Mouse (Mus musculus): ENCODE measurements around the gene Il1r2. TPM values are rescaled to one million over a fixed set of nuclear protein-coding genes. Genes with fewer than 3 reads are reported as not detected.

Il1r2 gene
- polyA plus RNA-seq (2015; fragmentation: Nextera tagmentation; extraction: Ambion mirVana), result 1.8 and 5.1 TPM in 2 replicates

- Histone ChIP-seq H3K36me3 (no peaks in the 10 kb centered on the region), H3K4me1 (no peaks in the 10 kb centered on the region), H3K27ac (no peak within 1 kb of the TSS), H3K9ac (no peak within 1 kb of the TSS), H3K27me3 (replicated peaks) (no peaks in the 10 kb centered on the region), H3K4me2 (no peak within 1 kb of the TSS), H3K9me3 (no peaks in the 10 kb centered on the region), H3K4me3 (replicated peaks) (no peak within 1 kb of the TSS)
- ATAC-seq (ENCODE audit: insufficient read depth, low FRiP score, low read depth), result no peak
- WGBS, result 92% methylated on average over 5 of the region's 5 CpGs
These were observed at the start of gene Il1r2 for GRCm38 (mm10) chr1:40073779-40074178. Gene Il1r2, plus strand, starts transcription at chr1:40074079.

DNA sequence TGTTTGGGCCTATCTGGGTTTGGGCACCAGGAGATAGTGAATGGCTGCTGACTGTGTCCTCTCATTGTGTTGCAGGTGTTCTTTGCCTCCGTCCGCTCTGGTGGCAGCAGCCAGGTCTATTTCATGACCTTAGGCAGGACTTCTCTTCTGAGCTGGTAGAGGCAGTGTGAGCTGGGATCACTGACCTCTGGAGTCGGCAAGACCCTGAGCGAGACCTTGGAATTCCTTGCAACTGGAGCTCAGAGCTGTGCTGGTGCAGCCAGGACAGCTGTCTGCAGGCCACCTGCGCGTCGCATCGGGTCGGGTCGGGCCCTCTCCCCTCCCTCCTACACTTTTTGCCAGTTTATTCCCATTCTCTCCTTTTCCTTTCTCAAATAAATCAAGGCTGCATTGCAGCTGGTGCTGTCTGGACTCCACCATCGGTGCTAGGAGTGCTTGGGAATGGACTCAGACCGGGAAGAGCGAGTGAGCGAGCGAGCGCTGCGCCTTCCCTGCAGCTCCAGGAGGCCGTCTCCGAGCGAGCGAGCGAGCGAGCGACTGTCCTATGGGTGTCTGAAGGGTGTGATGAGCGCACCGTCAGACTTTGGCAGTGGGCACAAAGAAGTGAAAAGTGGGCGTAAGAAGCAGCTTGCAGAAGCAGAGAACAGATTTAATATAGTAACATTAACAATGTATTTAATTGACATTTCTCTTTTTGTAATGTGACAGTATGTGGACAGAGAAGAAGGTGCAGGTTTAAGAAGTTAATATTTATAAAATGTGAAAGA is 49.1 kb upstream of the Il1r2 start:
- WGBS, result 88% methylated on average over 27 of the region's 27 CpGs
- ATAC-seq (ENCODE audit: insufficient read depth, low FRiP score, low read depth), result no peak

DNA sequence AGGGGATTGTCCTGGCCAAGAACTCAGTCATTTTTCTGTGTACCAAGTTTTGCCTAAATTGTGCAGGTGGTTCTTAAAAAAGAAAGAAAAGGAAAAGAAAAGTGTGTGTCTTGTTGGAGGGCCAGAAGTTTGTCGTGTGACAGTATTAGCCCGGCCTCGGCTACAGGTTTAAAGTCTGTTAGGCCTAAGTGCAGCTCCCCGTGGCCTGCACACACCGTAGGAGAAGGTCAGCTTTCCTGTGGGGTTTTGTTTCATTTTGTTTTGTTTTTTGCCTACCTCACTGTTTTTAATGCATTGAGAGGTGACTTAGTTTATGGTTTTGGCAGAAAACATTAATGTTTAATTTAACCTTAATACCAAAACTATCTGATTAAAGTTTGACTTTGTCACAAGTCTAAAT is 48.5 kb upstream of the Il1r2 start:
- no peak overlapping the region for H3K27ac ChIP-seq
- no peak overlapping the region for H3K4me3 ChIP-seq (replicated peaks)
- H3K27me3 ChIP-seq (replicated peaks), result no peaks in the 10 kb centered on the region
- H3K36me3 ChIP-seq, result peaks cover 31% of the 10 kb centered on the region
- ATAC-seq (ENCODE audit: insufficient read depth, low FRiP score, low read depth), result no peak
- WGBS, result 89% methylated on average over 5 of the region's 5 CpGs
- H3K9ac ChIP-seq, result no peak overlapping the region
- H3K4me2 ChIP-seq, result no peak overlapping the region
- H3K4me1 ChIP-seq, result no peaks in the 10 kb centered on the region
- no peaks in the 10 kb centered on the region for H3K9me3 ChIP-seq

More for the DNA sequence above, 49.1 kb upstream of the Il1r2 start:
- Histone ChIP-seq H3K4me2 (no peak overlapping the region), H3K4me3 (replicated peaks) (no peak overlapping the region), H3K4me1 (no peaks in the 10 kb centered on the region), H3K27me3 (replicated peaks) (no peaks in the 10 kb centered on the region), H3K9me3 (no peaks in the 10 kb centered on the region), H3K36me3 (peaks cover 37% of the 10 kb centered on the region), H3K27ac (no peak overlapping the region), H3K9ac (no peak overlapping the region)

GRCm38 (mm10) chr1:40027116-40027620 is 46.7 kb upstream of the Il1r2 start:
- H3K4me2 ChIP-seq, result no peak overlapping the region
- no peaks in the 10 kb centered on the region for H3K27me3 ChIP-seq (replicated peaks)
- no peak for ATAC-seq (ENCODE audit: insufficient read depth, low FRiP score, low read depth)
- no peaks in the 10 kb centered on the region for H3K4me1 ChIP-seq
- no peak overlapping the region for H3K27ac ChIP-seq
- H3K4me3 ChIP-seq (replicated peaks), result no peak overlapping the region
- no peak overlapping the region for H3K9ac ChIP-seq
- no peaks in the 10 kb centered on the region for H3K9me3 ChIP-seq
- 78% methylated on average over 7 of the region's 7 CpGs for WGBS
- peaks cover 28% of the 10 kb centered on the region for H3K36me3 ChIP-seq

DNA sequence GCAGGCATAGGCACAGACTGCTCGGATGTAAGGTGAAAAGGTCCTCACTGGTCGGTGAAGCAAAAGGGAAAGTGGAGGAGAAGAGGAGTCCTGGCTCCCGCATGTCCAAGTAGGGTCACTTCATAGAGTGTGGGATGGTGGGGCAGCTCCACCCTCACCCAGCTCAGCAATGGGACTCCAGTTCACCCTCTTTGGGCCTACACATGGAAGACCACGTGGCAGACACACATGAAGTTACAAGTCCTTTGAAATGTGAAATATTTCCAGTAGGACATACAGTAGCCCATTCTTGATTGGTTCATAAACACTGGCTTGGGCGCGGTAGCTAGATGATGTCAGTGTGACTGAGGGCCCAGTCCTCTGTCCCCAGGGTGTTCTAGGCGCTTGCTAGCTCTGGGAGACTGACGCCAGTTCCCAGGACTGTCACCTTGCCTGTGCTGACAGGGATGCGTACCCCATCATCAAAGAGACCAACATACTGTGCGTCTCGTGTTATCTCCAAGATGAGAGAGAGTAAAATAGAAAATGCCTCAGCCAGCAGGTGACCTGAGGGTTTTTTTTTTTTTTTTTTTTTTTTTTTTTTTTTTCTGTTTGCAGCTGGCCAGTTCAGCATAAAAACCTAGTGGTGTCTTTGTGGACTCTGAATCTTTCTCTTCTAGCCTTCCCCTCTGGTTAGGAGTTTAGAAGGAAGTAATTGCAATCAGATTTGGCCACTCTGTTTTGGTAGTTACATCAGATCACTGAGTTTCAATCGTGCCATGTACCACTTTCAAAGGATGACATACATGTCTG is 45.5 kb upstream of the Il1r2 start:
- Histone ChIP-seq H3K4me1 (no peaks in the 10 kb centered on the region), H3K27ac (no peak overlapping the region), H3K4me2 (no peak overlapping the region), H3K27me3 (replicated peaks) (no peaks in the 10 kb centered on the region), H3K4me3 (replicated peaks) (no peak overlapping the region), H3K9me3 (no peaks in the 10 kb centered on the region), H3K36me3 (peaks cover 19% of the 10 kb centered on the region), H3K9ac (no peak overlapping the region)
- 86% methylated on average over 12 of the region's 12 CpGs for WGBS
- no peak for ATAC-seq (ENCODE audit: insufficient read depth, low FRiP score, low read depth)

DNA sequence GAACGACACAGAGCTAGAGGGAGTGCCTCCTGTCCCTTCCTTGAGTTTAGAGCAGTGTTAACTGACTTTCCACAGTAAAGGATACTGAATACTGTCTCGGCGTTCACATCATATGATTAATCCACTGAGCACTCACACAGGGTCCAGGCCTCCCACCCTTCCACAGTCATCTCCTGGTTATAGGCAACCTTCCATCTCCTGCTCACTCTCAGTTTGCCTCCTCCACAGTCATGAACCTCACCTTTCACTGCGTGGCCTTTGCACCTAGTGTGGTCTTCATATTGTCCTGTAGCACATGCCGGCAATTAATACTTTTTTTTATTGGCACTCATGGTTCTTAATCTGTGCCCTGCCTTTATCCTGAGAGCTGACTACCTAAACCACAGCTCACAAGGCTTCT is 44.3 kb upstream of the Il1r2 start:
- H3K4me3 ChIP-seq (replicated peaks), result no peak overlapping the region
- no peaks in the 10 kb centered on the region for H3K9me3 ChIP-seq
- no peak for ATAC-seq (ENCODE audit: insufficient read depth, low FRiP score, low read depth)
- WGBS, result 89% methylated on average over 5 of the region's 5 CpGs
- H3K9ac ChIP-seq, result no peak overlapping the region
- H3K27me3 ChIP-seq (replicated peaks), result no peaks in the 10 kb centered on the region
- no peaks in the 10 kb centered on the region for H3K4me1 ChIP-seq
- no peak overlapping the region for H3K27ac ChIP-seq
- H3K4me2 ChIP-seq, result no peak overlapping the region
- H3K36me3 ChIP-seq, result peaks cover 7% of the 10 kb centered on the region; the same call in 1 of the 2 replicates

GRCm38 (mm10) chr1:40030287-40030975 is 43.4 kb upstream of the Il1r2 start:
- no peaks in the 10 kb centered on the region for H3K27me3 ChIP-seq (replicated peaks)
- ATAC-seq (ENCODE audit: insufficient read depth, low FRiP score, low read depth), result no peak
- WGBS, result 86% methylated on average over 14 of the region's 14 CpGs
- no peak overlapping the region for H3K4me3 ChIP-seq (replicated peaks)
- no peaks in the 10 kb centered on the region for H3K4me1 ChIP-seq
- H3K27ac ChIP-seq, result no peak overlapping the region
- H3K4me2 ChIP-seq, result no peak overlapping the region
- H3K9me3 ChIP-seq, result no peaks in the 10 kb centered on the region
- H3K36me3 ChIP-seq, result peaks cover 3% of the 10 kb centered on the region; the same call in 1 of the 2 replicates
- no peak overlapping the region for H3K9ac ChIP-seq

DNA sequence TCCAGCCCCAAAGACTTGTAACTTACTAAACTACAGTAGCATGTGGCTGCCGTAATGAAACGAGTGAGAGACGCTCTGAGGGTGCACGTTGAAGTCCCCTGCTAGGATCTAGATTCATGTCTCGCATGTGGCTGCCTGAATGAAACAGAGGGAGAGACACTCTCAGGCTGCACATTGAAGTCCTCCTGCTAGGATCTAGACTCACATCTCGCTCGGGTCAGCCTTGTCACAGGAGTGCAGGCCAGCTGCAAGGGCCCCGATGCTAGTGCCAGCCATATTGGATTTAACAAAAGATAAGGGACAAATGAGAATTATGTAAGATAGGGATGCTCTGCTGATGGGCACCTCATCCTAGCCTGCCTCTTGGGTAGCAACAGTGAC is 42.9 kb upstream of the Il1r2 start:
- H3K4me2 ChIP-seq, result no peak overlapping the region
- no peaks in the 10 kb centered on the region for H3K27me3 ChIP-seq (replicated peaks)
- ATAC-seq (ENCODE audit: insufficient read depth, low FRiP score, low read depth), result no peak
- 90% methylated on average over 8 of the region's 8 CpGs for WGBS
- H3K9me3 ChIP-seq, result no peaks in the 10 kb centered on the region
- H3K4me1 ChIP-seq, result no peaks in the 10 kb centered on the region
- H3K4me3 ChIP-seq (replicated peaks), result no peak overlapping the region
- H3K27ac ChIP-seq, result no peak overlapping the region
- H3K36me3 ChIP-seq, result peaks cover 3% of the 10 kb centered on the region; the same call in 1 of the 2 replicates
- H3K9ac ChIP-seq, result no peak overlapping the region

GRCm38 (mm10) chr1:40031626-40032025 is 42.3 kb upstream of the Il1r2 start:
- Histone ChIP-seq H3K27me3 (replicated peaks) (no peaks in the 10 kb centered on the region), H3K4me2 (no peak overlapping the region), H3K4me3 (replicated peaks) (no peak overlapping the region), H3K36me3 (peaks cover 3% of the 10 kb centered on the region; the same call in 1 of the 2 replicates), H3K27ac (no peak overlapping the region), H3K4me1 (no peaks in the 10 kb centered on the region), H3K9me3 (no peaks in the 10 kb centered on the region), H3K9ac (no peak overlapping the region)
- no peak for ATAC-seq (ENCODE audit: insufficient read depth, low FRiP score, low read depth)
- WGBS, result 69% methylated on average over 2 of the region's 2 CpGs

DNA sequence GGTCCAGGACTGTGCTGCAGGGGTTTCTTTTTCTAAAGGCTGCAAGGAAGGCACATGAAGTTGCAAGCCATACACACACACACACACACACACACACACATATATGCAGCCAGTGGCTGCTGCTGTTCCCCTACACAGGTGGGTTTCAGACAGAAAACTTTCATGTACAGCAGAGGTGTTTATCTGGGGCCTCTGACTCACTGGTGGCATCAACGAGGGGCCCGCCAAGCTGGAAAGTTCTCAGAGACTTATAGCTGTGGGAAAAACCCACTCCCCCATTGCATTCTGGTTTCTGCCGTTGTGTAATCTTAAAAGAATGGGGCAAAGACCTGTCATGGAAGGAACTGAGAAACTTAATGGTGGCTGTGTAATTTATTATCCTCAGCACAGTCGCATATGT is 40.6 kb upstream of the Il1r2 start:
- 60% methylated on average over 4 of the region's 4 CpGs for WGBS
- no peaks in the 10 kb centered on the region for H3K4me1 ChIP-seq
- H3K27me3 ChIP-seq (replicated peaks), result no peaks in the 10 kb centered on the region
- no peak overlapping the region for H3K9ac ChIP-seq
- no peaks in the 10 kb centered on the region for H3K9me3 ChIP-seq
- H3K4me3 ChIP-seq (replicated peaks), result no peak overlapping the region
- no peaks in the 10 kb centered on the region for H3K36me3 ChIP-seq
- no peak for ATAC-seq (ENCODE audit: insufficient read depth, low FRiP score, low read depth)
- H3K27ac ChIP-seq, result no peak overlapping the region
- no peak overlapping the region for H3K4me2 ChIP-seq

DNA sequence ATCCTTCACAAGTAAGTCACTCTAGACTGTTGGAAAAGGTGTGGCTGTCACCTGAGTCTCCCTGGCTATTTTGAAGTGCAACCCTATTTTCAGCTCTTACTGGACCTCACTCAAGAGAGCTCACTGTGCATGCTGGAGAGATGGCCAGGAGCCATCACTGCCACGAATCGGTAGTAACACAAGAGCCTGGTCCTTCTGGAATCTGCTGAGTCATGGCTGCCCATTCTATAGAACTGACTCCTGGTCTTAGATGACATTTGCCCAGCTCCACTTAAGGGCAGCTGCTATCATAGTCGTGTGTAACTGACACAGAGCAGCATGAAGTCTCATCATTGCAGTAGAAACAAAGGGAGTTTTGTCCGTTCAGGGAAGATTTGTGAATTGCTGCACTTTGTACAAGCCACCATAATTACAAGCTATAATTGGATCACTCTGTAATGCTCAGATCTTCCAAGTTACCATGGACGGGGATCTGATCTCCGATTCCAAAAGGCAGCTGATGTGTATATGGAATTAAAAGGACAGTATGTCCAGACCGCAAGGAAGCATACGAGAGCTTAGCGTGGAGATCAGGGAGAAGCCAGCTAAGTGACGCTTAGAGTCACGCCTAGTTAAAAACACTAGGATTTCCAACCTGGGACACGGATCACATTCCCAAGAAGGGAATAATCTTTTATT is 40.0 kb upstream of the Il1r2 start:
- ATAC-seq (ENCODE audit: insufficient read depth, low FRiP score, low read depth), result no peak
- H3K9ac ChIP-seq, result no peak overlapping the region
- H3K4me3 ChIP-seq (replicated peaks), result no peak overlapping the region
- 77% methylated on average over 12 of the region's 12 CpGs for WGBS
- H3K4me2 ChIP-seq, result no peak overlapping the region
- no peaks in the 10 kb centered on the region for H3K36me3 ChIP-seq
- H3K4me1 ChIP-seq, result no peaks in the 10 kb centered on the region
- no peak overlapping the region for H3K27ac ChIP-seq
- H3K9me3 ChIP-seq, result no peaks in the 10 kb centered on the region
- H3K27me3 ChIP-seq (replicated peaks), result no peaks in the 10 kb centered on the region
